Mouse (Mus musculus): Measurements from ENCODE around the gene Lingo3. TPM values are rescaled to one million over a fixed set of nuclear protein-coding genes. Genes with fewer than 3 reads are reported as not detected.
"Not testable (repeated sequence)": the region's sequence is repeated elsewhere in the genome, so short reads cannot be mapped to it uniquely, and the experiment has no call there.

Gene Lingo3
- polyA plus RNA-seq, 1 experiment from 2014 or later: not detected

- H3K4me3 ChIP-seq (ENCODE audit: inconsistent target): no peak overlapping the region
- no peak overlapping the region for H3K27ac ChIP-seq
- WGBS (ENCODE audit: missing documents): 94% methylated on average over 3 of the region's 3 CpGs
- no peaks in the 10 kb centered on the region for H3K79me2 ChIP-seq (ENCODE audit: inconsistent target)
- no peaks in the 10 kb centered on the region for H3K36me3 ChIP-seq (ENCODE audit: inconsistent target)
Observed at GRCm38 (mm10) chr10:80819406-80819805, 24.4 kb downstream of the Lingo3 start.

- Histone ChIP-seq H3K4me3 (ENCODE audit: inconsistent target) (no peak overlapping the region), H3K36me3 (ENCODE audit: inconsistent target) (no peaks in the 10 kb centered on the region), H3K27ac (no peak overlapping the region), H3K79me2 (ENCODE audit: inconsistent target) (no peaks in the 10 kb centered on the region)
- 83% methylated on average over 5 of the region's 6 CpGs for WGBS (ENCODE audit: missing documents)
Observed at GRCm38 (mm10) chr10:80818599-80819281, 25.1 kb downstream of the Lingo3 start.

DNA sequence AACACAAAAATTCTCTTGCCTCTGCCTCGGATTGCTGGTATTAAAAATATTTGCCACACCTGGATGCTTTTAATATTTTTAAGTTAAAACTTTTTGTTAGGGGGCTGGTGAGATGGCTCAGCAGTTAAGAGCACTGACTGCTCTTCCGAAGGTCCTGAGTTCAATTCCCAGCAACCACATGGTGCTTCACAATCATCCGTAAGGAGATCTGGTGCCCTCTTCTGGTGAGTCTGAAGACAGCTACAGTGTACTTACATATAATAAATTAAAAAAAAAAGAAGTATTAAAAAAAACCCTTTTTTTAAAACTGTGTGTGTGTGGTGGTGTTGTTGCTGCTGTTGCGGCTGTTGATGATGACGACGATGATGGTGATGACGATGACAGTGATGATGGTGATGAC lies 25.9 kb downstream of the Lingo3 start:
- 81% methylated on average over 7 of the region's 7 CpGs for WGBS (ENCODE audit: missing documents)
- not testable (repeated sequence) for H3K79me2 ChIP-seq (ENCODE audit: inconsistent target); H3K36me3 ChIP-seq (ENCODE audit: inconsistent target); H3K4me3 ChIP-seq (ENCODE audit: inconsistent target); H3K27ac ChIP-seq

- WGBS (ENCODE audit: missing documents): 81% methylated on average over 2 of the region's 2 CpGs
- Histone ChIP-seq H3K4me3 (ENCODE audit: inconsistent target) (no peak overlapping the region), H3K27ac (no peak overlapping the region), H3K79me2 (ENCODE audit: inconsistent target) (no peaks in the 10 kb centered on the region), H3K36me3 (ENCODE audit: inconsistent target) (no peaks in the 10 kb centered on the region)
Observed at GRCm38 (mm10) chr10:80817164-80817563, 26.7 kb downstream of the Lingo3 start.

DNA sequence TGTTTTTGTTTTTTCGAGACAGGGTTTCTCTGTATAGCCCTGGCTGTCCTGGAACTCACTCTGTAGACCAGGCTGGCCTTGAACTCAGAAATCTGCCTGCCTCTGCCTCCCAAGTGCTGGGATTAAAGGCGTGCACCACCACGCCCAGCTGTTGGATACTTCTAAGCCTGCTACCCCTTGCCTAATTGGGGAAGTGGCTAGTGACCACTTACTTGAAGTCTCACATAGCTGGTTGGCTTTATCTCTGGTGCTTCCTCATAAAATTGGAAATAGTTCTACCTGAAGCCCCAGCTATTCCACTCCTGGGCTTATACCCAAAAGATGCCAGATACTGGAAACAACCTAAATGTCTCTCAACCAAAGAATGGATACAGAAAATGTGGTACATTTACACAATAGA lies 27.5 kb downstream of the Lingo3 start:
- WGBS (ENCODE audit: missing documents): 22% methylated on average over 2 of the region's 3 CpGs
- not testable (repeated sequence) for H3K4me3 ChIP-seq (ENCODE audit: inconsistent target); H3K79me2 ChIP-seq (ENCODE audit: inconsistent target); H3K27ac ChIP-seq; H3K36me3 ChIP-seq (ENCODE audit: inconsistent target)

DNA sequence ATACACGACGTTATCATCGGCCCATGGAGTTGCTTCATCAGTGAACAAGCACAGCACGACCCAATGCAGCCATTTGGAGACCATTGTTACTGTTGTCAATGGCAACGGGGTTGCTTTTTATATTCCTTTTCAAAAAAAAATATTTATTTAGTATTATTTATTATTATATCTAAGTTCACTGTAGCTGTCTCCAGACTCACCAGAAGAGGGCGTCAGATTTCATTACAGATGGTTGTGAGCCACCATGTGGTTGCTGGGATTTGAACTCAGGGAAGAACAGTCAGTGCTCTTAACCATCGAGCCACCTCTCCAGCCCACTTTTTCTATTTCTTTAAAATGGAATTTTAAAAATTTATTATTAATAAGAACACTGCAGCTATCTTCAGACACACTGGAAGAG lies 29.0 kb downstream of the Lingo3 start:
- no peaks in the 10 kb centered on the region for H3K79me2 ChIP-seq (ENCODE audit: inconsistent target)
- H3K36me3 ChIP-seq (ENCODE audit: inconsistent target): no peaks in the 10 kb centered on the region
- H3K27ac ChIP-seq: no peak overlapping the region
- H3K4me3 ChIP-seq (ENCODE audit: inconsistent target): no peak overlapping the region
- 63% methylated on average over 7 of the region's 7 CpGs for WGBS (ENCODE audit: missing documents)

DNA sequence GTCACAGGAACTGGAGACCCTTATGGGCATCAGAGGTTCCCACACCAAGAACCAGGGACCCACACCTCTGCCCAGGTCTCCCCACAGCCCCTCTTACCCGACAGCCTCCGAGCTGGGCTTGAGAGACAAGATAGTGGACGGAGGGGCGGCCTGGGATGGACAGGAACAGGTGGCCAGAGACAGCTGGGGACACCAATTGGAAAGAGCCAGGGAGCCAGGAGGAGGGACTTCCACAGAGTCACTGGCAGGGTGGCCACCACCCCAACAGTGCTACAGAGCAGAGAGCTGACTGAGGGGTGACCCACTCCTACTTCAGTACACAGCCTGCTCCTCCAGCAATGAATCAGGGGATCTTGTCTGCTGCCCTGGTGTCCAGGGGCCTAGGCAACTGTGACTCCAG lies 30.5 kb downstream of the Lingo3 start, which contains the start of gene Jsrp1:
TSS of gene Jsrp1 (minus strand) at position 133 of the 400 bp plus-strand sequence.
- H3K27ac ChIP-seq: no peak within 1 kb of the TSS
- 85% methylated on average over 4 of the region's 4 CpGs for whole genome bisulfite sequencing (ENCODE audit: missing documents)
- no peaks in the 10 kb centered on the region for H3K36me3 ChIP-seq (ENCODE audit: inconsistent target)
- no peak within 1 kb of the TSS for H3K4me3 ChIP-seq (ENCODE audit: inconsistent target)
- no peaks in the 10 kb centered on the region for H3K79me2 ChIP-seq (ENCODE audit: inconsistent target)

- WGBS (ENCODE audit: missing documents): 67% methylated on average over 5 of the region's 5 CpGs
Observed at GRCm38 (mm10) chr10:80812391-80813041, 31.3 kb downstream of the Lingo3 start.

GRCm38 (mm10) chr10:80810084-80810483 lies 33.8 kb downstream of the Lingo3 start:
- no peaks in the 10 kb centered on the region for H3K36me3 ChIP-seq (ENCODE audit: inconsistent target)
- H3K4me3 ChIP-seq (ENCODE audit: inconsistent target): no peak overlapping the region
- 45% methylated on average over 17 of the region's 20 CpGs for WGBS (ENCODE audit: missing documents)
- H3K79me2 ChIP-seq (ENCODE audit: inconsistent target): no peaks in the 10 kb centered on the region
- H3K27ac ChIP-seq: no peak overlapping the region

More at GRCm38 (mm10) chr10:80812391-80813041, 31.3 kb downstream of the Lingo3 start:
- no peaks in the 10 kb centered on the region for H3K36me3 ChIP-seq (ENCODE audit: inconsistent target)
- H3K27ac ChIP-seq: no peak overlapping the region
- no peaks in the 10 kb centered on the region for H3K79me2 ChIP-seq (ENCODE audit: inconsistent target)
- no peak overlapping the region for H3K4me3 ChIP-seq (ENCODE audit: inconsistent target)

DNA sequence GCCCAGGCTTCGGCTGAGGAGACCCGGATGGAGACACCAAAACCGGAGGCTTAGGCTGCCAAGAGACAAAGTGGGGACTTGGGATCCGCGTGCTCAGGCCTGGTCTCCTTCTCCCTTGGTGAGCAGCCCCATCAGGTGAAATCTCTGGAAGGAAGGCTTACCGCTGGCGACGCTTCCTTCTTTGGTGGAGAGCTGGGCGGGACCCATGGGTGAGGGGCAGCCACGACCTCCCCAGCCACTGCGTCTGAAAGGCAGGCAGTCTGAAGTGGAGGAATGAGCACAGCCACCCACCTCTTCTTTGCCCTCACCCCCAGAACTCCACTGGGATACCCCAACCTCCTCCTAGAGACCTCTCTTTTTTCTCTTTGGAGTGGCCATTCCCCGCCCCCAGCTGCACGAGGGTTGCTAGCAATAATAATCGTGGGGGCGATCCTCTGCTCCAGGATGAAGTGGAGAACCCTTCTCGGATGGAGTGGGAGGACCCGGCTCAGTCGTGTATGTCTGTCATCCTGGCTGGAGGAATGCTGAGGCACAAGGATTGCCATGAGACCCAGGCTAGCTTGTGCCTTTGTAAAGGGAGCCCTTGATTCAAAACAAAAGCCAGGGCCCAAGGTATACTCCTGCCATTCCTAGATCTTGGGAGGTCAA lies 34.7 kb downstream of the Lingo3 start:
- WGBS (ENCODE audit: missing documents): 26% methylated on average over 18 of the region's 18 CpGs
- no peaks in the 10 kb centered on the region for H3K79me2 ChIP-seq (ENCODE audit: inconsistent target)
- H3K4me3 ChIP-seq (ENCODE audit: inconsistent target): no peak overlapping the region
- H3K36me3 ChIP-seq (ENCODE audit: inconsistent target): no peaks in the 10 kb centered on the region
- H3K27ac ChIP-seq: no peak overlapping the region

GRCm38 (mm10) chr10:80808099-80808984 lies 35.5 kb downstream of the Lingo3 start:
- Histone ChIP-seq H3K79me2 (ENCODE audit: inconsistent target) (no peaks in the 10 kb centered on the region), H3K36me3 (ENCODE audit: inconsistent target) (peaks cover 5% of the 10 kb centered on the region), H3K4me3 (ENCODE audit: inconsistent target) (no peak overlapping the region), H3K27ac (no peak overlapping the region)
- WGBS (ENCODE audit: missing documents): 34% methylated on average over 38 of the region's 40 CpGs

- Histone ChIP-seq H3K27ac (no peak overlapping the region), H3K79me2 (ENCODE audit: inconsistent target) (peaks cover 2% of the 10 kb centered on the region; the same call in 1 of the 2 replicates), H3K36me3 (ENCODE audit: inconsistent target) (peaks cover 17% of the 10 kb centered on the region), H3K4me3 (ENCODE audit: inconsistent target) (no peak overlapping the region)
- WGBS (ENCODE audit: missing documents): 3% methylated on average over 57 of the region's 58 CpGs
Observed at GRCm38 (mm10) chr10:80807057-80807627, 36.7 kb downstream of the Lingo3 start.

GRCm38 (mm10) chr10:80806341-80807056 lies 37.3 kb downstream of the Lingo3 start:
- Histone ChIP-seq H3K27ac (no peak overlapping the region), H3K4me3 (ENCODE audit: inconsistent target) (no peak overlapping the region), H3K79me2 (ENCODE audit: inconsistent target) (peaks cover 9% of the 10 kb centered on the region), H3K36me3 (ENCODE audit: inconsistent target) (peaks cover 23% of the 10 kb centered on the region)
- WGBS (ENCODE audit: missing documents): 69% methylated on average over 31 of the region's 34 CpGs

Measured in macrophage (primary cell).